Mouse (Mus musculus): Measurements from ENCODE around the gene Rsph3b.
"Not testable (repeated sequence)": the region's sequence is repeated elsewhere in the genome, so short reads cannot be mapped to it uniquely, and the experiment has no call there.

GRCm38 (mm10) chr17:6919388-6919787 is 29.1 kb downstream of the Rsph3b start:
- TF ChIP-seq GATA1, TAL1 (IDR thresholded peaks at IDR 0.05; ENCODE audit: low read length): not testable (repeated sequence)

Measured in erythroblast, embryonic 14.5 days (primary cell).